Mouse (Mus musculus) liver, embryonic 14.5 days (tissue): ENCODE results near the gene Prmt7. TPM values are rescaled to one million over a fixed set of nuclear protein-coding genes. Genes with fewer than 3 reads are reported as not detected.

Experiments
- ATAC-seq: fragments of 200-750 bp; cut with Nextera tagmentation; 2 replicates; pipeline ENCODE4 v1.8.0; 2017; ENCODE audit warnings: moderate number of reproducible peaks, mild to moderate bottlenecking, moderate library complexity; ENCODE audit not compliant: insufficient read depth
- DNase-seq, 3 experiments: peaks; one replicate each; pipeline ENCODE4 v3.0.0-alpha.2; 2012 to 2013; ENCODE audit warnings: low read depth in 3 of 3, low spot score in 3 of 3
- H3K27ac ChIP-seq: fragments of 300-500 bp; sonication (generic); 2 replicates; pipeline ENCODE4 v1.5.1; 2014; ENCODE audit warnings: moderate library complexity, mild to moderate bottlenecking, control low read depth, inconsistent platforms
- H3K27me3 ChIP-seq: fragments of 300-500 bp; sonication (generic); 2 replicates; pipeline ENCODE4 v1.6.1; 2014; ENCODE audit warnings: mild to moderate bottlenecking, low read length, moderate library complexity; ENCODE audit not compliant: control insufficient read depth, insufficient read depth
- H3K36me3 ChIP-seq: fragments of 300-500 bp; sonication (generic); replicated peaks from 2 replicates; pipeline ENCODE4 v1.6.1; 2014; ENCODE audit warnings: low read depth; ENCODE audit not compliant: control insufficient read depth, insufficient read depth
- H3K4me1 ChIP-seq, 2 experiments: fragments of 200-500 bp in 1 of 2; fragments of 300-500 bp in 1 of 2; sonication (generic) in 1 of 2; replicated peaks; 2 replicates each; pipeline ENCODE4 v1.6.1; 2012 to 2014; ENCODE audit warnings: antibody characterized with exemption in 1 of 2, inconsistent platforms in 1 of 2, low read length in 1 of 2; ENCODE audit not compliant: control insufficient read depth in 2 of 2, insufficient read depth in 2 of 2
- H3K4me2 ChIP-seq: fragments of 300-500 bp; sonication (generic); 2 replicates; pipeline ENCODE4 v1.6.1; 2014; ENCODE audit warnings: low read depth, mild to moderate bottlenecking, control low read depth, moderate library complexity
- H3K4me3 ChIP-seq, 2 experiments: fragments of 200-500 bp in 1 of 2; fragments of 300-500 bp in 1 of 2; sonication (generic) in 1 of 2; 2 replicates each; pipeline ENCODE4 v1.5.1; 2012 to 2014; ENCODE audit warnings: low read depth in 2 of 2, low read length in 2 of 2, mild to moderate bottlenecking in 2 of 2, control low read depth in 1 of 2, inconsistent platforms in 1 of 2, moderate library complexity in 1 of 2; ENCODE audit not compliant: insufficient read depth in 1 of 2
- H3K9ac ChIP-seq: fragments of 300-500 bp; sonication (generic); replicated peaks from 2 replicates; pipeline ENCODE4 v1.6.1; 2014; ENCODE audit warnings: mild to moderate bottlenecking, control low read depth, moderate library complexity
- H3K9me3 ChIP-seq: fragments of 300-500 bp; sonication (generic); 2 replicates; pipeline ENCODE4 v1.6.1; 2016; ENCODE audit warnings: low read length, mixed read lengths; ENCODE audit not compliant: control insufficient read depth
- CTCF ChIP-seq: IDR thresholded peaks from 2 replicates; pipeline ENCODE4 v1.5.1; 2016; ENCODE audit warnings: antibody characterized with exemption, low read depth, control low read depth
- EP300 ChIP-seq: IDR thresholded peaks from 2 replicates; pipeline ENCODE4 v1.6.1; 2016; ENCODE audit warnings: antibody characterized with exemption, low read depth
- WGBS: fragments of 180-500 bp; shearing (Covaris S2); extraction: QIAGEN DNeasy Blood & Tissue Kit; methylation state at CpG from one replicate; pipeline ENCODE4 v1.1.7; 2014; ENCODE audit not compliant: insufficient replicate concordance; 5-methylcytosine and 5-hydroxymethylcytosine counted together
- polyA plus RNA-seq, 2 experiments: library from polyadenylated mRNA; depleted of rRNA in 1 of 2; stranded (reverse) in 1 of 2; unstranded in 1 of 2; fragments of >200 nt; fragmentation: Nextera tagmentation in 1 of 2; extraction: Ambion mirVana in 1 of 2; gene quantifications; 2 replicates each; pipeline versions ENCODE4 v1.2.1 to v1.2.3; 2012 to 2014

Gene Prmt7
- polyA plus RNA-seq, 2 experiments, result 11.1 to 19.1 TPM

GRCm38 (mm10) chr8:106259579-106260255 lies 49.0 kb downstream of the Prmt7 start:
- H3K36me3 ChIP-seq, result no peaks in the 10 kb centered on the region
- no peak overlapping the region for H3K9ac ChIP-seq
- no peaks in the 10 kb centered on the region for H3K9me3 ChIP-seq
- no peak overlapping the region for H3K4me3 ChIP-seq
- H3K27me3 ChIP-seq, result no peaks in the 10 kb centered on the region
- H3K27ac ChIP-seq, result no peak overlapping the region
- DNase-seq (no peak), ATAC-seq (no peak)
- H3K4me1 ChIP-seq, result no peaks in the 10 kb centered on the region
- H3K4me2 ChIP-seq, result no peak overlapping the region
- no peak for TF ChIP-seq CTCF
- WGBS, result 74% methylated on average over 10 of the region's 10 CpGs

GRCm38 (mm10) chr8:106260894-106261293 lies 50.2 kb downstream of the Prmt7 start:
- H3K9ac ChIP-seq, result no peak overlapping the region
- H3K9me3 ChIP-seq, result no peaks in the 10 kb centered on the region
- TF ChIP-seq CTCF, result no peak
- no peak for TF ChIP-seq EP300
- no peak for DNase-seq
- H3K4me3 ChIP-seq, result no peak overlapping the region
- no peak for ATAC-seq
- no peak overlapping the region for H3K27ac ChIP-seq
- no peaks in the 10 kb centered on the region for H3K4me1 ChIP-seq
- H3K36me3 ChIP-seq, result no peaks in the 10 kb centered on the region
- WGBS, result 74% methylated on average over 4 of the region's 4 CpGs
- H3K4me2 ChIP-seq, result no peak overlapping the region
- no peaks in the 10 kb centered on the region for H3K27me3 ChIP-seq

GRCm38 (mm10) chr8:106262343-106262742 lies 51.6 kb downstream of the Prmt7 start:
- Histone ChIP-seq H3K27me3 (no peaks in the 10 kb centered on the region), H3K36me3 (no peaks in the 10 kb centered on the region), H3K4me2 (no peak overlapping the region), H3K4me3 (no peak overlapping the region), H3K9ac (no peak overlapping the region), H3K4me1 (no peaks in the 10 kb centered on the region), H3K9me3 (no peaks in the 10 kb centered on the region), H3K27ac (no peak overlapping the region)
- TF ChIP-seq CTCF (no peak), EP300 (no peak)
- no peak for DNase-seq
- ATAC-seq, result no peak
- 57% methylated on average over 5 of the region's 5 CpGs for WGBS

- WGBS, result 72% methylated on average over 4 of the region's 4 CpGs
- no peak overlapping the region for H3K4me3 ChIP-seq
- TF ChIP-seq CTCF (no peak), EP300 (no peak)
- DNase-seq, result no peak
- no peaks in the 10 kb centered on the region for H3K27me3 ChIP-seq
- H3K27ac ChIP-seq, result no peak overlapping the region
- H3K4me2 ChIP-seq, result no peak overlapping the region
- no peaks in the 10 kb centered on the region for H3K9me3 ChIP-seq
- no peaks in the 10 kb centered on the region for H3K36me3 ChIP-seq
- no peaks in the 10 kb centered on the region for H3K4me1 ChIP-seq
- no peak for ATAC-seq
- no peak overlapping the region for H3K9ac ChIP-seq
Measured at GRCm38 (mm10) chr8:106263928-106264327, 53.2 kb downstream of the Prmt7 start.

- ATAC-seq (no peak), DNase-seq (no peak)
- TF ChIP-seq EP300, result no peak
- TF ChIP-seq CTCF, result no peak
- Histone ChIP-seq H3K36me3 (no peaks in the 10 kb centered on the region), H3K9ac (no peak overlapping the region), H3K4me3 (no peak overlapping the region), H3K27me3 (no peaks in the 10 kb centered on the region), H3K4me2 (no peak overlapping the region), H3K27ac (no peak overlapping the region), H3K9me3 (no peaks in the 10 kb centered on the region), H3K4me1 (no peaks in the 10 kb centered on the region)
- WGBS, result 74% methylated on average over 17 of the region's 17 CpGs
Measured at GRCm38 (mm10) chr8:106265398-106265797, 54.7 kb downstream of the Prmt7 start.
